Mouse (Mus musculus) A20 (cell line): ENCODE results near the gene Gm9611.
"Not testable (repeated sequence)": the region's sequence is repeated elsewhere in the genome, so short reads cannot be mapped to it uniquely, and the experiment has no call there.

ENCODE experiments used
- DNase-seq: peaks from one replicate; pipeline ENCODE4 v3.0.0-alpha.2; 2011; ENCODE audit warnings: low read depth, low spot score

Gene Gm9611

DNA sequence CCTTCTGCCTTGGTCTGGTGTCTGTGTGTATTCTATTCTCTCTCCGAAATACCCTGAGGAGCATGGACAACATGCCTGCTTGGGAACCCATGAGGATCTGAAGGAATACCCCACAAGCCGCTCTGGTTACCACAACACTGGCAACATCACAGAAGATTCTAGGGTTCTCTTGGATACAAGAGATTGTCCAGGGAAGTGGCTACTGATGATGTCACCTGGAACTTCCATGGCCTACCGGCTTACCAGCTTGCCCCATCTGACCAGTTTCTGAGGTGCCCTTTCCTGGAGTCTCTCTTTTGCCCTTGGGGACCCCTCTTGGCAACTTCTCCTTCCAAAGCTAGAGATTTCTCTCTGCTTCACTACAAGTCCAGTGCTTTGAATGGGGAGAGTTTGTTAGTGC, at the start of gene Gm9611:
TSS of gene Gm9611 (minus strand) at position 101 of the 400 bp plus-strand sequence.
- DNase-seq: not testable (repeated sequence)

DNA sequence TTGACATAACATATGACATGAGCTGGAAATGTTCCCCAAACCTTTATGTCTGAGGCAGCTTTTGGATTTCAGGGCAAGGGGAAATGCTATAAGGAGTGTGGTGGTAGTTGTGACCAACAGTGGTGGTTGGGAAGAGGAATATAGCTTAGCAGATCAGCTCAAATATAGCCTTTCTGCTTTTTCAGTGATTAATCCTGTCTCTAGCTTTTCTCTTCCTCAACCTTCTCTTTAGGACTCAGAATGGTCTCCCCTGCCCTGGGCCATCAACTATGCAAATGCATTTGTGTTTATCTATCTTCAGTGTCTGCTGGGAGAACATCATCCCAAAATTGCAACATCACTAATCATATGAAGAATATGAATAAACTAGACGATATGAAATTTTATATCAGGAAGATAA, 12.8 kb upstream of the Gm9611 start, which contains the start of gene Gm7995:
TSS of gene Gm7995 (plus strand) at position 301 of the 400 bp plus-strand sequence.
- DNase-seq: not testable (repeated sequence)

DNA sequence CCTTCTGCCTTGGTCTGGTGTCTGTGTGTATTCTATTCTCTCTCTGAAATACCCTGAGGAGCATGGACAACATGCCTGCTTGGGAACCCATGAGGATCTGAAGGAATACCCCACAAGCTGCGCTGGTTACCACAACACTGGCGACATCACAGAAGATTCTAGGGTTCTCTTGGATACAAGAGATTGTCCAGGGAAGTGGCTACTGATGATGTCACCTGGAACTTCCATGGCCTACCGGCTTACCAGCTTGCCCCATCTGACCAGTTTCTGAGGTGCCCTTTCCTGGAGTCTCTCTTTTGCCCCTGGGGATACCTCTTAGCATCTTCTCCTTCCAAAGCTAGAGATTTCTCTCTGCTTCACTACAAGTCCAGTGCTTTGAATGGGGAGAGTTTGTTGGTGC, 37.2 kb downstream of the Gm9611 start, which contains the start of gene Gm17026:
TSS of gene Gm17026 (minus strand) at position 101 of the 400 bp plus-strand sequence.
- DNase-seq: not testable (repeated sequence)
